Mouse (Mus musculus) ES-E14 (cell line): ENCODE data around the gene Igsf8. TPM values are rescaled to one million over a fixed set of nuclear protein-coding genes. Genes with fewer than 3 reads are reported as not detected.

Experiments
- DNase-seq: peaks from one replicate; pipeline ENCODE4 v3.0.0-alpha.2; 2013; ENCODE audit warnings: low read depth, low spot score
- H3K27ac ChIP-seq: 2 replicates; pipeline ENCODE4 v1.5.1; 2012; ENCODE audit warnings: low read depth, mild to moderate bottlenecking, low read length, moderate library complexity, mixed read lengths; ENCODE audit not compliant: poor library complexity, insufficient read depth, severe bottlenecking
- H3K36me3 ChIP-seq: 2 replicates; pipeline ENCODE4 v1.6.1; 2012; ENCODE audit warnings: mild to moderate bottlenecking, low read length, moderate library complexity, mixed read lengths; ENCODE audit not compliant: control insufficient read depth, poor library complexity, insufficient read depth, severe bottlenecking
- H3K4me1 ChIP-seq, 2 experiments: fragments of 150-350 bp in 1 of 2; sonication (generic) in 1 of 2; 2 replicates each; pipeline ENCODE4 v1.6.1; 2012; ENCODE audit warnings: low read length in 2 of 2, mild to moderate bottlenecking in 1 of 2, mixed read lengths in 1 of 2; ENCODE audit not compliant: control insufficient read depth in 2 of 2, insufficient read depth in 2 of 2, poor library complexity in 1 of 2
- H3K4me3 ChIP-seq, 2 experiments: fragments of 150-350 bp in 1 of 2; sonication (generic) in 1 of 2; 2 replicates each; pipeline ENCODE4 v1.5.1; 2012; ENCODE audit warnings: low read length in 2 of 2, low read depth in 1 of 2, mild to moderate bottlenecking in 1 of 2, mixed read lengths in 1 of 2; ENCODE audit not compliant: insufficient read depth in 1 of 2, poor library complexity in 1 of 2, severe bottlenecking in 1 of 2
- H3K9ac ChIP-seq: 2 replicates; pipeline ENCODE4 v1.6.1; 2012; ENCODE audit warnings: low read depth, mild to moderate bottlenecking, low read length, mixed read lengths; ENCODE audit not compliant: poor library complexity, insufficient read depth, severe bottlenecking
- H3K9me3 ChIP-seq: fragments of 150-350 bp; sonication (generic); 2 replicates; pipeline ENCODE4 v1.6.1; 2012; ENCODE audit warnings: low read depth, mild to moderate bottlenecking, low read length; ENCODE audit not compliant: control insufficient read depth, insufficient read depth
- CHD2 ChIP-seq: IDR thresholded peaks from 2 replicates; pipeline ENCODE4 v1.6.1; 2014; ENCODE audit warnings: mild to moderate bottlenecking, low read depth, low read length, inconsistent platforms
- HCFC1 ChIP-seq: IDR thresholded peaks from 2 replicates; pipeline ENCODE4 v1.6.1; 2012; ENCODE audit warnings: low read length, inconsistent platforms, borderline replicate concordance; ENCODE audit not compliant: insufficient read depth
- MAFK ChIP-seq: IDR thresholded peaks from 2 replicates; pipeline ENCODE4 v1.6.1; 2014; ENCODE audit warnings: mild to moderate bottlenecking, low read depth, low read length, inconsistent platforms; ENCODE audit not compliant: insufficient read depth
- ZC3H11A ChIP-seq: IDR thresholded peaks from 2 replicates; pipeline ENCODE4 v1.6.1; 2012; ENCODE audit warnings: low read depth, mild to moderate bottlenecking, inconsistent platforms, low read length, borderline replicate concordance
- ZNF384 ChIP-seq: IDR thresholded peaks from 2 replicates; pipeline ENCODE4 v1.6.1; 2012; ENCODE audit warnings: low read depth, low read length, inconsistent platforms
- in situ Hi-C, 2 experiments: fragments of 600-800 bp; cut with MboI; formaldehyde crosslinking; loops; one replicate each; pipeline ENCODE4 v1.15.1; 2025; ENCODE audit warnings: low sequenced_read_pairs in 2 of 2, inconsistent platforms in 1 of 2; ENCODE audit not compliant: unreplicated experiment in 2 of 2
- total RNA-seq: library from RNA; depleted of rRNA; stranded (reverse); fragments of 300-350 nt; gene quantifications from 2 replicates; pipeline ENCODE4 v1.2.3, GENCODE M21; 2012

The Igsf8 gene
- total RNA-seq, 1 experiment: 43.5 TPM

DNA sequence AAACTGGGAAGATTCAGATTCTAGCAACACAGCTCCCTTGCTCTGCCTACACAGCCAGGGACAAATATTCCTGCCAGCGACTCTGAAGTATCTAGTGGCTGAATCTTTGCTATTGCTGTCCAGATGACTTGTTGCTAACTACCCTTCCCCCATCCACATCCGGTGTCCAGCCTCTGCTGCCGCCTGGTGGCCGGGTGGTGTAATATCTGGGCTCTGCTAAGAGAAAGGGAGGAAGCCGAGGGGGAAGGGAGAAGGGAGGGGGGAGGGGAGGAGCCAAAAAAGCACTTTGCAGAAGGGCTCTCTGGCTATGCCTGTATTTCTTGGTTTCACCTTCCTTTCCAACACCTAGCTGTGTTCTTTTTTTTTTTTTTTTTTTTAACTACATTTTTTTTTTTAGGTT is 44.3 kb upstream of the Igsf8 start:
- peak overlapping the region in 1 of 2 experiments; percentile 29; a peak in 2 of 4 replicates for H3K4me3 ChIP-seq
- DNase-seq: peak; percentile 97
- no peaks in the 10 kb centered on the region for H3K9me3 ChIP-seq
- TF ChIP-seq ZC3H11A (no peak), MAFK (no peak), HCFC1 (peak; percentile 60; the same call in 1 of the 2 replicates), CHD2 (peak; percentile 86), ZNF384 (no peak)
- in situ Hi-C loops: no loop called here
- peak overlapping the region; percentile 65; the same call in 1 of the 2 replicates for H3K27ac ChIP-seq
- peak overlapping the region; percentile 60; the same call in 1 of the 2 replicates for H3K9ac ChIP-seq
- no peaks in the 10 kb centered on the region for H3K36me3 ChIP-seq
- H3K4me1 ChIP-seq: peaks cover 8 to 24% of the 10 kb centered on the region in 2 experiments

DNA sequence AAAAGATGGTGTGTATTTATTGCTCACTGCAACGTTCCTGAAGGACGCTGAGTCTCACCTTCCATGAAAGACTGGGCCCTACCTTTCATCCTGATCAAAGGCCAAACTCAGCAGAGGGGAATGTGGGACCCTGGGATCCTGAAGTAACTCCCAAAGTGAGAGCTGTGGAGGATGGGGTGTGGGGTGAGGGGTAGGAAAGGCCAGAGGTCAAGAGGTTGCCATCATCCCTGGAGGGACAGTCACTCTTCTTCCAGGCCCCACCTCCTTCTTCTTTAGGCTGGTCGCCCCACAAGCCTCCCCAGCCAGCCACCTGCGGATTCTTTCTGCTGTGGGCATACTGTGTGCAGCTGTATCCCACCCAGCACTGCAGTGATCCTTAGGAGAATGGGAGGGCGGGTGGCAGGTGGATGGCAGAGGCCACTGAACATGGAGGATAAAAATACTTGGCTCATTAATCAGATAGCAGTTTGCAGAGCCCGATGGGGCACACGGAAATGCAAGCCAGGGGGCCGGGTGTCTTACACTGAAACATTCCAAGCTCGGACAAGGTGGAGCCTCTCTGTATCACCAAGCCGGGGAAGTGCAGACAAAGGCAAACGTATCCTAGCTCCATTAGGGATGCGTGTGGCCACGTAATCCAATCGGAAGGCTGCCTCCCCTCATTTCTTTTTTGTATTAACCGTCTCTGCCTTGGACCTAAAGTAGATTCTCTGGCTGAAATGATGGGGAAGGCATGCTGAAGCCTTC is 43.1 kb upstream of the Igsf8 start:
- H3K4me1 ChIP-seq: peaks cover 5 to 17% of the 10 kb centered on the region in 2 experiments; a peak in 3 of 4 replicates

DNA sequence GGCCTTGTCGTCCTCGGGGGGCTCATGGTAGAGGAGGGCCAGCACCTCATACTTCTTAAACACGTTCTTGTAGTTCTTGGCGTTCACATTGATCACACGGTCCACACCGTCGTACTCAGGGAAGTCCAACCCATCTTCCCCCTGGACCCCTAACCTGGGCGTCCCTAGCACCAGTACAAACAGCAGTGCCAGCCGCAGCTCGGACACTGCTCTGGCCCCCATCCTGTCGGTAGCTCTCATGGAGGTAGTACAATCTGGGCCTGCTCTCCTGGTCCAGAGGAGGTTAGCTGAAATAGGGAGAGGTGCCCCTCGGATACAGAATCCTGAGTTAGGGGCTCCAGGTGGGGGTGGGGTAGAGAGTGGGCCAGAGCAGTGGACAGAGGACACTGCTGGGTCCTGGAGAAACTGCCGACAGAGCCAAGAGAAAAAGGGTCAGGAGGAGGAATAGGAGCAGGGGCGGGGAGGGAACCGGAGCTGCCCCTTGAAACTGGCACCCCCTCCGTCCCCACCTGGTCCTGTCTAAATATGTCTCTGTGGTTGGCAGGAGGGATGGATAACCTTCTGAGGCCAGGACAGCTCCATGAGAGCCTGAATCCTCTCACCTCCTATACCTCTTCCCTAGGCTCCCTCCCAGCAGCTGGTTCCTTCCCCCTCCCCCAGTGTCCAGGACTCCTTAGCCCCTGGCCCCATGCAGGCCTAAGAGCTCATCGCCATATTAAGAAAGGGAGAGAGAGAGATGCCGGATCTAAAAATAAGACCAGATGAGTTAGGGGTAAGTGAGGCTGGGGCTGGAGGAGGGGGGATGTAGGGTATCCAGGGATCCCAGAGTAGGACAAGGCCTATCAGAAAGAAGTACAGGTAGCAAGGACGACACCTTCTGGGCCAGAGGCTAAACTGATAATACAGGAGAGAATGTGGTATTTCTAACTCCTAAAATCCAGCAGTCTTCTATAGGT is 41.7 kb upstream of the Igsf8 start, which contains the start of gene Casq1:
Gene Casq1 (minus strand): TSS at position 418 of the 956 bp plus-strand sequence.
- Histone ChIP-seq H3K9me3 (no peaks in the 10 kb centered on the region), H3K36me3 (no peaks in the 10 kb centered on the region), H3K9ac (no peak within 1 kb of the TSS), H3K4me3 (no peak within 1 kb of the TSS), H3K4me1 (peaks cover 5 to 13% of the 10 kb centered on the region in 2 experiments; a peak in 2 of 4 replicates), H3K27ac (no peak within 1 kb of the TSS)
- TF ChIP-seq ZNF384 (no peak), HCFC1 (no peak), ZC3H11A (no peak)
- DNase-seq: no peak
- in situ Hi-C loops: no loop called here

More for the DNA sequence above, 43.1 kb upstream of the Igsf8 start:
- no peak overlapping the region for H3K27ac ChIP-seq
- no peaks in the 10 kb centered on the region for H3K36me3 ChIP-seq
- DNase-seq: no peak
- no peak overlapping the region; a peak in 1 of 4 replicates for H3K4me3 ChIP-seq
- in situ Hi-C loops: no loop called here
- no peak overlapping the region for H3K9ac ChIP-seq
- TF ChIP-seq MAFK (no peak), ZC3H11A (no peak), ZNF384 (no peak), CHD2 (no peak), HCFC1 (no peak)
- H3K9me3 ChIP-seq: no peaks in the 10 kb centered on the region

DNA sequence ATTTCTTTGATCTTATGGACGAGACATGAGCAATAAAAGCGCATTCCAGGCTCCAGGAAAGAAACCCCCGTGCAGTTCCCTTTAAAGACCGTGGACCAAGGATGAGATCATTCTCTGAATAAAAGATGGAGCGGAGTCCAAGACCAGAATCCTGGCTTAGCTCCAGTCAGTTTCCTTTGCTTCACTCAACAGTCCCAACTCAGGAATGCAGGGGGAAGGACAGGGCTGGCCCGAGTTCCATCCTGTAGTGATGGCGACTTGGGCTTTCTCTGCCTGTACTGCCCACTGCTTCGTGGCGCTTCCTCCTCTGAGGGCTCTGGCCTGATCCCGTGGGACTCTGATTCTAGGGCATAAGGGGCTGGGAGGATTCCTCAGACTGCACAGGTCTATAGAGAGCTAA is 41.0 kb upstream of the Igsf8 start:
- Histone ChIP-seq H3K36me3 (no peaks in the 10 kb centered on the region), H3K4me1 (peaks cover 5 to 13% of the 10 kb centered on the region in 2 experiments; a peak in 2 of 4 replicates), H3K27ac (no peak overlapping the region), H3K9me3 (no peaks in the 10 kb centered on the region), H3K9ac (no peak overlapping the region), H3K4me3 (no peak overlapping the region)
- TF ChIP-seq CHD2: no peak
- in situ Hi-C loops: no loop called here
- DNase-seq: no peak
